Mouse (Mus musculus) lung, embryonic 15.5 days (tissue): ENCODE measurements around the gene Mettl26. TPM values are rescaled to one million over a fixed set of nuclear protein-coding genes. Genes with fewer than 3 reads are reported as not detected.
"Not testable (repeated sequence)": the region's sequence is repeated elsewhere in the genome, so short reads cannot be mapped to it uniquely, and the experiment has no call there.

Experiments
- ATAC-seq: fragments of 200-750 bp; cut with Nextera tagmentation; 2 replicates; pipeline ENCODE4 v1.8.0; 2017; ENCODE audit warnings: moderate number of reproducible peaks, borderline replicate concordance; ENCODE audit not compliant: low FRiP score, low TSS enrichment; ENCODE audit errors: extremely low read depth
- H3K27ac ChIP-seq: fragments of 300-500 bp; sonication (generic); 2 replicates; pipeline ENCODE4 v1.5.1; 2015; ENCODE audit warnings: moderate library complexity, mild to moderate bottlenecking, inconsistent platforms
- H3K27me3 ChIP-seq: fragments of 300-500 bp; sonication (generic); 2 replicates; pipeline ENCODE4 v1.6.1; 2015; ENCODE audit warnings: inconsistent platforms
- H3K36me3 ChIP-seq: fragments of 300-500 bp; sonication (generic); 2 replicates; pipeline ENCODE4 v1.6.1; 2015; ENCODE audit warnings: inconsistent platforms
- H3K4me1 ChIP-seq: fragments of 300-500 bp; sonication (generic); 2 replicates; pipeline ENCODE4 v1.6.1; 2015; ENCODE audit warnings: inconsistent platforms
- H3K4me2 ChIP-seq: fragments of 300-500 bp; sonication (generic); 2 replicates; pipeline ENCODE4 v1.6.1; 2015; ENCODE audit warnings: inconsistent platforms, mild to moderate bottlenecking, moderate library complexity
- H3K4me3 ChIP-seq: fragments of 300-500 bp; sonication (generic); 2 replicates; pipeline ENCODE4 v1.5.1; 2015; ENCODE audit warnings: mild to moderate bottlenecking, inconsistent platforms
- H3K9ac ChIP-seq: fragments of 300-500 bp; sonication (generic); 2 replicates; pipeline ENCODE4 v1.6.1; 2015; ENCODE audit warnings: inconsistent platforms
- H3K9me3 ChIP-seq: fragments of 300-500 bp; sonication (generic); 2 replicates; pipeline ENCODE4 v1.6.1; 2016; ENCODE audit warnings: inconsistent platforms
- WGBS: fragments of 180-500 bp; shearing (Covaris S2); methylation state at CpG from one replicate; pipeline ENCODE4 v1.1.7; 2015; 5-methylcytosine and 5-hydroxymethylcytosine counted together
- polyA plus RNA-seq: library from polyadenylated mRNA; unstranded; fragments of >200 nt; fragmentation: Nextera tagmentation; extraction: Ambion mirVana; gene quantifications from 2 replicates; pipeline ENCODE4 v1.2.1, GENCODE M21; 2015

Mettl26 gene
- polyA plus RNA-seq, 1 experiment from 2014 or later, result 53.5 TPM

DNA sequence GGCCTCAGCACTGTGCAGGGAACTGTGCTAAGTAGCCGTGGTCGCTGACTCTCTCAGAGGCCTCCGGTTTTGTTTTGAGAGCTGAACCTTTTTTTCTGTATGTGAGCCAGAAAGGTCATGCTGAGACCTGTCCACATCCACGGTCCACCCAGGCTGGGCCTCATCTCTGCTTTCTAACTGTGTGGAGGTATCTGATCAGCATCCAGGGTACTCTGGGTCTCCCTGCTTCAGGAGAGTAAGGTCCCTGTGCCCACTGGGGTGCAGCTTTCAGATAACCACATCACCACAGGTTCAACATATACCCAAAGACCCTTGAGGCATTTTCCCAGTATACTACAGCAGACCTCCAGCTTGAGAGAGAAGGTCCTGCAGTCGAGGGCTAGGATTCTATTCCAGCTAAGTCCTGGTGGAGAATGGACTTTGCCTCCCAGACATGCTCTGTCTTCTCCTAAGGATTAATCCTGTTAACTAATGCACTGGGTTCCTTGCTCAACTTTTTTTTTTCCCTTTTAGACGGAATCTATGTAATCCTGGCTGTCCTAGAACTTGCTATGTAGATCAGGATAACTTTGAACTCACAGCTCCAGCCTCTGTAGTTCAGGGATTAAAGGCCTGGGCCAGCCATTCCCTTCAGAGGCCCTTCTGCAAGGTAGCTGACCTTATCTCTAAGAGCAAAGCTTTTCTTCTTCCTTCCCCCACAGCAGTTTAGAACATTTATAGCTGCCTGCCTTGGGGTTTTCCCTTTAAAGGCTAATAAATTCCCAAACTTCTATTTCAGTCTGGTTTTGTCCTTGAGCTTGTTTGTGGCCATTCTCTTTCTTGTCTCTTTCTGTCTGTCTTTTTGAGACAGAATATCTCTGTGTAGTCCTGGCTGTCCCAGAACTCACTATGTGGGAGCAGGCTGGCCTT lies 12.9 kb upstream of the Mettl26 start:
- H3K27ac ChIP-seq, result peak overlapping the region; percentile 62
- peak overlapping the region; percentile 70 for H3K4me3 ChIP-seq
- no peaks in the 10 kb centered on the region for H3K27me3 ChIP-seq
- 13% methylated on average over 6 of the region's 6 CpGs for WGBS
- peaks cover 16% of the 10 kb centered on the region for H3K4me1 ChIP-seq
- ATAC-seq, result peak; percentile 33; the same call in 1 of the 2 replicates
- no peaks in the 10 kb centered on the region for H3K36me3 ChIP-seq
- peak overlapping the region; percentile 82 for H3K4me2 ChIP-seq
- no peaks in the 10 kb centered on the region for H3K9me3 ChIP-seq
- H3K9ac ChIP-seq, result peak overlapping the region; percentile 68

DNA sequence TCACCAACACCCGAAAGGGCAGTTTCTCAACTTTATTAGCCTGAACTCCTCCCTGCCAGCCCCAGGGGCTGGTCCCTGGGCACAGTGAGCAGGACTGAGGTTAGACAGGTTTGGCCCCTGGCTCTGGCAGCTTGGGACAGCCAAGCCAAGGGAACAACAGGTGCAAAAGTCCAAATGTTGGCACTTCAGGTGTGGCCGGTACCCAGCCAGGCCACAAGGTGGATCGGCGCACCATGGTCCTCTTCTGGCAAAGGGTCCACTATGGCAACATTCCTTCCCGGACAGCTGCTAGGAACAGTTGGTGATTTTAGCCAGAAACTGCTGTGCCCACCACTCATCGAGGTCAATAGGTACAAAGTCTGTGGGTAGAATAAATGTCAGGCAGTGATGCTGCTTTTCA lies 11.2 kb upstream of the Mettl26 start:
- Histone ChIP-seq H3K4me3 (no peak overlapping the region), H3K4me1 (peaks cover 26% of the 10 kb centered on the region), H3K9ac (no peak overlapping the region), H3K9me3 (no peaks in the 10 kb centered on the region), H3K27me3 (no peaks in the 10 kb centered on the region), H3K36me3 (no peaks in the 10 kb centered on the region), H3K27ac (no peak overlapping the region), H3K4me2 (no peak overlapping the region)
- 82% methylated on average over 6 of the region's 6 CpGs for WGBS
- ATAC-seq, result no peak

DNA sequence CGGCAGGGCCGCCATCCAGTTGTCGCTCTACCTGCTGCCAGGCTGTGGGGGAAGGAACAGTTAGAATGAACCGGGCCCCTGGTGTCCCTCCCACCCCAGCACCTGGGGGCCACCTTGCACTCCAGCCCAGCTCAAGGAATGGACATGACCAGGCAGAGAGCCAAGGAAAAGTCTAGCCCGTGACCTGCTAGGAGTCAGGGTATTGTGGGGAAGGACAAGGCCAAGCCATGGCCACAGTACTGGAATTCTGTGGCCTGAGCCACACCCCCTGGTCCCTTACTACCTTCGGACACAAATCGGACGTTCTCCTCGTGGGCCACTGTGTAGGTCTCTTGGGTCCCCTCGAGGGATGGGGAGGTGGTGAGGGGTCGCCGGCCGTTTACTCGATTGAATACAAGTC lies 10.6 kb upstream of the Mettl26 start:
- H3K4me1 ChIP-seq, result peaks cover 31% of the 10 kb centered on the region
- H3K27me3 ChIP-seq, result no peaks in the 10 kb centered on the region
- no peaks in the 10 kb centered on the region for H3K36me3 ChIP-seq
- no peak for ATAC-seq
- no peak overlapping the region for H3K9ac ChIP-seq
- H3K27ac ChIP-seq, result no peak overlapping the region
- H3K4me3 ChIP-seq, result no peak overlapping the region
- WGBS, result 93% methylated on average over 14 of the region's 14 CpGs
- no peaks in the 10 kb centered on the region for H3K9me3 ChIP-seq
- no peak overlapping the region for H3K4me2 ChIP-seq

DNA sequence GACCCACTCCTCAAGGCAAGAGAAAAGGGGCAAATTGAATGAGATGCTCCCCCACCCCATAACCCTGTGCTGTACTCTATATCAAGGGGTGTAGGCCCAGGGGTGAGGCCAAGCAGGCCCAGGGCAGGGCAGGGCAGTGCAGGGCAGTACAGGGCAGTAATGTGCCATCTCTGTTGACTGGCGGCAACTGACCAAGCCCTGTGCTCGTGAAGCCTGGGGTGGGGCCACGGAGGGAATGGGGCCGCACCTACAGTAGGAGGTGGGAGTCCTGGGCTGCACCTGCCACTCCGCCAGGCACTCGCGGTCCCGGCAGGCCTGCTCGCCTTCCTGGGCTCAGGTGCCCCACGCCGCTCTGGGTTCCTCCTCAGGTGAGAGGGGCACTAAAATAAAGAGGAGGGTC lies 9.6 kb upstream of the Mettl26 start:
- no peak for ATAC-seq
- Histone ChIP-seq H3K27ac (no peak overlapping the region), H3K4me3 (no peak overlapping the region), H3K9ac (no peak overlapping the region), H3K4me2 (no peak overlapping the region), H3K4me1 (peaks cover 28% of the 10 kb centered on the region), H3K9me3 (no peaks in the 10 kb centered on the region), H3K27me3 (no peaks in the 10 kb centered on the region), H3K36me3 (no peaks in the 10 kb centered on the region)
- 83% methylated on average over 11 of the region's 11 CpGs for WGBS

DNA sequence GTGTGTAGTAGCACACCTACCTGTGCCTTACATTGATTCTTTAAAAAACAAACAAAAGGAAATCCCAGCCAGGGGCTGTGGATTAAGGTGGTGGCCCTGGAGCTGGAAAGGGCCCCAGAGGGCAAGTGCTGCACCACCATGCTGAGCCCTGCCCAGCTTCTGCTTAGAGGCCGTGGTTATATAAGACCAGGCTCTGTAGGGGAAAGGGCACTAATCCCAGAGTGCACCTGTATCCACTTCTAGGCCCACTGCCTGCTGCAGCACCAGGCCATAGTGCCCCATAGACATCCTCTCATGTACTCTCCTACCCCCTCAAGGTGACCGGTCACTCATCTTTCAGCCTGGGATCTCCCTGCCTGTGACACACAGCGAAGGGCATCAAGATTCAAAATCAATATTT lies 8.7 kb upstream of the Mettl26 start:
- H3K27me3 ChIP-seq, result no peaks in the 10 kb centered on the region
- H3K36me3 ChIP-seq, result no peaks in the 10 kb centered on the region
- H3K4me1 ChIP-seq, result peaks cover 21% of the 10 kb centered on the region
- no peak overlapping the region for H3K27ac ChIP-seq
- H3K9me3 ChIP-seq, result no peaks in the 10 kb centered on the region
- 98% methylated on average over 3 of the region's 3 CpGs for WGBS
- ATAC-seq, result no peak
- H3K4me2 ChIP-seq, result no peak overlapping the region
- H3K4me3 ChIP-seq, result no peak overlapping the region
- no peak overlapping the region for H3K9ac ChIP-seq

DNA sequence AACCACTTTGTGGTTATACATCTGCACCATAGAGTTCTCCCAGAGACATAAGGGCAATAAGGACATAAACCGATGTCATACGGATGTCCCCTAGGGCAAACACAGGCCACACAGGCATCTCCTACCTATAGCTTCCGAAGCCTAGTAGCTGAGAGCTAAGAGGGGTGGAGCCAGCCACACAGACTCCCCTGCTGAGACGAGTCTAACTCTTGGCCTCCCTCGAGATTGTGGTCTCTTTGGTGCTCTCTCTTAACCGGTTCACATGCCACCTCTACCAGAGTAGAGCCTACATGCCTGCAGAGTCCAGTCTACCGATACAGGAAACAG lies 7.4 kb upstream of the Mettl26 start:
- ATAC-seq, result no peak
- Histone ChIP-seq H3K27me3 (no peaks in the 10 kb centered on the region), H3K9ac (peak overlapping the region; percentile 63; the same call in 1 of the 2 replicates), H3K36me3 (no peaks in the 10 kb centered on the region), H3K27ac (no peak overlapping the region), H3K4me3 (peak overlapping the region; percentile 61), H3K4me2 (peak overlapping the region; percentile 99), H3K9me3 (no peaks in the 10 kb centered on the region), H3K4me1 (peaks cover 15% of the 10 kb centered on the region)
- WGBS, result 14% methylated on average over 7 of the region's 7 CpGs

DNA sequence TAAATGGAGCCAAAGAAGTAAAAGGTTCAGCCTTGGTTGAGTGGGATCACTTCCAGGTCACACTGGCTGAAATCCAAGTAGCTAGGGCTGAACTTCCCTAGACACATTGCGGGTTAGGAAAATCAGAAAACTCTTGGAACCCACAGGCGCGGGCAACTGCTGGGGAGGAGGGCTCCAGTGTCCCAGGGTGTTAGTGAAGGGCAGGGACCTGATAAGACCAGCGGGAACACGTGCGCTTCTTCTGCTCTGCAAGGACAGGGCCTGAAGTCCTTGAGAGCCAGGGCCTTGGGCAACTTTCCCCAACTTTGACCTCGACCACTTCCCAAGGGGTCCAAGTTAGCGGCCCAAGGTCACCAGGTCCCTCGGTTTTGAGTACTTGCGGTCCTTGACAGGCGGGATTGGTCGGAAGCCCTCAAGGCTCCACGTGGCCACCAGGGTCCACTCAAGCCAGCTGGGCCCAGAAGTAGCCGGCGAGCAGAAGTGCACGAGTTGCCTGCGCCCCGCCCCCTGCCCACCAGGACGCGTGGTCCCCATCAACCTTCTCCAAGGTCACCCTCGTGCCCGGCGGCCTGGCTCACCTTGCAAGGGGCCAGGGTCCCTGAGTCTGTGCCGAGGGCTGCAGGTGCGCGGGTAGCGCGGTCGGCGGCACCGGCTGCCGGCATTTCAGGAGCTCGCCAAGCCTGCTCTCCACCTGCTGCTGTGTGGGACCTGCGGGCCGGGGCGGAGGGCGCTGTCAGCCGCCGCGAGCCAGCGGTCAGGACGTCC lies 6.9 kb upstream of the Mettl26 start:
- peak; percentile 50 for ATAC-seq
- no peaks in the 10 kb centered on the region for H3K36me3 ChIP-seq
- H3K9ac ChIP-seq, result peak overlapping the region; percentile 63
- H3K4me1 ChIP-seq, result peaks cover 15% of the 10 kb centered on the region
- under 1% methylated on average over 42 of the region's 42 CpGs for WGBS
- peak overlapping the region; percentile 99 for H3K4me2 ChIP-seq
- peak overlapping the region; percentile 61 for H3K4me3 ChIP-seq
- H3K27me3 ChIP-seq, result no peaks in the 10 kb centered on the region
- no peaks in the 10 kb centered on the region for H3K9me3 ChIP-seq
- H3K27ac ChIP-seq, result peak overlapping the region; percentile 76

DNA sequence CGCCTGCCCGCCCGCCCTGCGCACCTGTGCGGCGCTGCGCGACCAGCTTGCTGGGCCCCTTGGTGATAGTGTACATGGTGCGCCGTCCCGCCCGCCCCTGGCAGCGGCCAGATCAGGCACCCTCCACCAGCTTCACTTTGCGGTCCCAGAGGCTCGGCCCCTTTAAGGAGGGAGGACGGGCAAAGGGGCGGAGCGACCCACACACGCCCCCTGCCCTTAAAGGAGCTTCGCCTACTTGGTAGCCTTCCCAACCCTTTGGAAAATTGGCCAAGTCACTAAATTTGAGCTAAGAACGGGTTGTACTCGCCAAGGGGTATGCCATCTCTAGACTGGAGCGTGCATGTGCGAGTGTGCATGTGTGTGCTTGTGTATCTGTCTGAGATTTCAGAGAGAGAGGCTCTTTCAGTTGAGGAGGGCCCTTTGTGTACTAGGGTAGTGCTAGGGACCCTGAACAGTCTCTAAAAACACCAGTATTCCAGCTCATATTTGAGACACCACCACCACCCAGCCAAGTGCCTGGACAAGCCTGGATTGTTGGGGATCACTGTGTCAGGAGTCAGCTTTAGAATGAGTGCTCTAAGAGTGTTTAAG lies 6.2 kb upstream of the Mettl26 start, which contains the start of gene Mcrip2:
Gene Mcrip2 (minus strand): TSS at position 164 of the 591 bp plus-strand sequence.
- peak within 1 kb of the TSS; percentile 61 for H3K4me3 ChIP-seq
- H3K27me3 ChIP-seq, result no peaks in the 10 kb centered on the region
- H3K36me3 ChIP-seq, result no peaks in the 10 kb centered on the region
- no peaks in the 10 kb centered on the region for H3K9me3 ChIP-seq
- H3K4me2 ChIP-seq, result peak within 1 kb of the TSS; percentile 99
- peak within 1 kb of the TSS; percentile 63 for H3K9ac ChIP-seq
- H3K27ac ChIP-seq, result peak within 1 kb of the TSS; percentile 76
- peak; percentile 89 for ATAC-seq
- H3K4me1 ChIP-seq, result peaks cover 15% of the 10 kb centered on the region
- under 1% methylated on average over 24 of the region's 24 CpGs for WGBS

DNA sequence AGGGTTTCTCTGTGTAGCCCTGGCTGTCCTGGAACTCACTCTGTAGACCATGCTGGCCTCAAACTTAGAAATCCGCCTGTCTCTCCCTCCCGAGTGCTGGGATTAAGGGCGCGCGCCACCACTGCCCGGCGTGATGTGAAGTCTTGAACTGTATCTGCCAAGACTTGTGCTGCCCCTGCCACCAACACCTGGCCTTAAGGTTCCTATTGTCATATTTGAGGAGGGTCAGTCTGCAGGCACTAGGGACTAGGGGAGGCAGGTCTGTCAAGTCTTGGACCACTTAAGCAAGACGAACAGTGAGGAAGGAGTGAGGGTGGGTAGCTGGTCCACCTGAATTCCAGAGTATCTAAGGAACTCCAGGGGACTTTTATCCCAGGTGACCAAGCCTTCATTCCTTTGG lies 5.4 kb upstream of the Mettl26 start:
- 77% methylated on average over 8 of the region's 8 CpGs for WGBS
- Histone ChIP-seq H3K27me3 (no peaks in the 10 kb centered on the region), H3K36me3 (no peaks in the 10 kb centered on the region), H3K9me3 (no peaks in the 10 kb centered on the region), H3K27ac (no peak overlapping the region), H3K4me2 (no peak overlapping the region), H3K4me3 (no peak overlapping the region), H3K9ac (no peak overlapping the region), H3K4me1 (peaks cover 22% of the 10 kb centered on the region)
- no peak for ATAC-seq

DNA sequence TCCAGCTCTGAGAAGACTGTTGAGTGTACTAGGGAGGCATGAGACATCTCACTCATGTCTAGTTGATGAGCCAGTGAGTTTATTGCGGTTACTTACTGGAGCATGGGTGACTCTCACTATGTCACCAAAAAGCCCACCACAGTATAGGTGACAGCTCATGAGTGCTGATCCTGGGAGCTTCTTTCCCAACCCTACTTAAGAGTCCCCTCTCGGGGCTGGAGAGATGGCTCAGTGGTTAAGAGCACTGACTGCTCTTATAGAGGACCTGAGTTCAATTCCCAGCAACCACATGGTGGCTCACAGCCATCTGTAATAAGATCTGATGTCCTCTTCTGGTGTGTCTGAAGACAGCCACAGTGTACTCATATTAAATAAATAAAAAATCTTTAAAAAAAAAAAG lies 4.9 kb upstream of the Mettl26 start:
- ATAC-seq, result no peak
- H3K27me3 ChIP-seq, result no peaks in the 10 kb centered on the region
- H3K27ac ChIP-seq, result no peak overlapping the region
- no peaks in the 10 kb centered on the region for H3K36me3 ChIP-seq
- WGBS, result 77% methylated on average over 2 of the region's 2 CpGs
- H3K4me3 ChIP-seq, result no peak overlapping the region
- no peak overlapping the region for H3K4me2 ChIP-seq
- peaks cover 22% of the 10 kb centered on the region for H3K4me1 ChIP-seq
- no peaks in the 10 kb centered on the region for H3K9me3 ChIP-seq
- no peak overlapping the region for H3K9ac ChIP-seq

DNA sequence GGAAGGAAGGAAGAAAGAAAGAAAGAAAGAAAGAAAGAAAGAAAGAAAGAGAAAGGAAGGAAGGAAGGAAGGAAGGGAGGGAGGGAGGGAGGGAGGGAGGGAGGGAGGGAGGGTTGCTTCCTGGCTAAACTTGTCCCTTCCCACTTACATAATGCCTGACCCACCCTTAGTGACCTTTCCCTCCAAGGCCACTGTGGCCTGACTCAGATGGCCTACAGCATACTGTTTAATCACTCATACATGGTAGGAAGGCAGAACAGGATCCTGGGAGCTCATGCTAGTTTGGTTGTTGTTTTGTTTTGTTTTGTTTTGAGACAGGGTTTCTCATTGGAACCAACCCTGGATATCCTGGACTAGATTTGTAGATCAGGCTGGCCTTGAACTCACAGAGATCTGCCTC lies 3.3 kb upstream of the Mettl26 start:
- H3K27ac ChIP-seq, H3K9ac ChIP-seq, H3K27me3 ChIP-seq, H3K4me3 ChIP-seq, H3K4me2 ChIP-seq, ATAC-seq, H3K9me3 ChIP-seq, H3K36me3 ChIP-seq: not testable (repeated sequence)
- H3K4me1 ChIP-seq, result peaks cover 31% of the 10 kb centered on the region

DNA sequence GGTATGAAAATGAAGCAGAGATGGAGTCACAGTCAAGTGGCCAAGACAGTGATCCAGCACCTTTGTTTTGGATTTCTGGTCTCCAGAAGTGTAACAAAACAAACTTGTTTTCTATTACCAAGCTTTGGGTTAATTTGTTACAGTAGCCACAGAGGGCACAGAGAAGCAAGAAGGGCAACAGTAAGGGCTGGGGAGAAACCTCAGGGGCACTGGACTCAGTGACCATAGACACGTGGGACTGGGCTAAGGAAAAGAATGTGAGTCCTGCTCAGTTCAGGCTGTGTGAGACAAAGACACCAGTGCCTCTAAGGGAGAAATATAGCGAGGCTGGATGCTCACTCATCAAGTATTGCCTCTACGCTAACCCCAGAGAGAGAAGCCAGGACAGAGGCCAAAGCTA lies 2.2 kb upstream of the Mettl26 start:
- peaks cover 28% of the 10 kb centered on the region for H3K4me1 ChIP-seq
- 0 out of 2 replicates have a peak, but pooled peaks cover 1% of the 10 kb centered on the region for H3K36me3 ChIP-seq
- 82% methylated on average over 3 of the region's 3 CpGs for WGBS
- H3K27ac ChIP-seq, result no peak overlapping the region
- no peak overlapping the region for H3K4me2 ChIP-seq
- H3K9me3 ChIP-seq, result no peaks in the 10 kb centered on the region
- H3K4me3 ChIP-seq, result no peak overlapping the region
- no peaks in the 10 kb centered on the region for H3K27me3 ChIP-seq
- no peak overlapping the region for H3K9ac ChIP-seq
- ATAC-seq, result no peak
